Mouse (Mus musculus) frontal cortex, postnatal 10 days (tissue): ENCODE results near the gene Rnasel.

Experiments
- DNase-seq, 2 experiments: peaks; one replicate each; pipeline ENCODE4 v3.0.0; 2022; ENCODE audit warnings: low spot score in 2 of 2, mixed read lengths in 1 of 2

Rnasel gene

DNA sequence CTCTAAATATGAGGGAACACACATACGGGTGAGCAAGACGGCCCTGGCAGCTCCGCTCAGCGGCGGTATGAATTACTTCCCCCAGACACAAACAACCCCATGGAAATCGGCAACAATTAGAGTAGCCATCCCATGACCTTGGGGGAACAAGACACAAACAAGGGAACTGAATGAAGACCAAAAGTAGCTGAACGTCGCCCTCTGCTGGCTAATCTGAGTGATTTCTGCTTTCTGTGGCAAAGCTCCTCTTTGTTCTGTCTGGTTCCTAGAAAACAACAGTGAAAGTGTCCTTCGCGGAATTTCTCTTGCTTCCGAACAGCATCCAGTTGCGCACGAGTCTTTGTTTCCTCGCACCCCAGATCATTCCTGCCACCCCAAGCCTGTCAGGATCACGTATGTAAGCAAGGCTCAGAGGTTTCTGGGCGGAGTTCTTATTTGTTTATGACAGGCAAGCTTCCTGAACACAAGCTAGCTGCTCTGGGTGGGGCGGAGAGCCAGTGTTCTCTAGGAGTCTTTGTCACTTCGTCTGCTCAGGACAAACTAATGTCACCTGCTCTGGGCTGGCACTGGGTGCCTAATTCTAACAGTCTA lies at the start of gene Rnasel:
Rnasel (plus strand) TSS at position 216 of the 591 bp plus-strand sequence.
- DNase-seq, result peak in 1 of 2 experiments; percentile 60

DNA sequence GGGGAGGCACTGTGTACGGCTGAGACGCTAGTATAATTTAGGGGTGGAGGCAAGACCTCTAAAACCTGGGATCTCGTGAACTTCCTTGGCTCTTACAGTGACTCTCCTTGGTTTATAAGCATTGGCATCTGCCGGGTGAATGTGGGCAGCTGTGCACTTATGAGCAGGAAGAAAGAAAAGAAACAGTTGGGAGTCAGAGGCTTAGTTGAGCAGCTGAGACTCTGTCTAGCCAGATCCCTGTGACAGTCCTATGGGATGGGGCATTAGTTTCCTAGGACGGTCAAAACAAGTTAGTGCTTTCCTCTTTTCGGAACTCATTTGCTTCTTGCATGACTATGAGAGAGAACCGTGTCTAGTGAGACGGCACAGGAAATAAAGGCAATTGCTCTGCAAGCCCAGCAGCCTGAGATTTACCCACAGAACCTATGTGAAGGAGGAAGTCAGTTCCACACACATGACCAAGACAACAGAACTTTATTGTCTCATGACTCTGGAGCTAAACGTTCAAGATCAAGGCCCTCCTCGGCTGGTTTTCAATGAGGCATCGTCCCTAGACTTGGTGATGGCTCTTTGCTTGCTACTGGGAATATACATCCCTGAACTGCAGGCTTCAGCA lies 48.7 kb upstream of the Rnasel start:
- DNase-seq, result no peak

GRCm38 (mm10) chr1:153701461-153701860 lies 47.8 kb upstream of the Rnasel start:
- no peak for DNase-seq

DNA sequence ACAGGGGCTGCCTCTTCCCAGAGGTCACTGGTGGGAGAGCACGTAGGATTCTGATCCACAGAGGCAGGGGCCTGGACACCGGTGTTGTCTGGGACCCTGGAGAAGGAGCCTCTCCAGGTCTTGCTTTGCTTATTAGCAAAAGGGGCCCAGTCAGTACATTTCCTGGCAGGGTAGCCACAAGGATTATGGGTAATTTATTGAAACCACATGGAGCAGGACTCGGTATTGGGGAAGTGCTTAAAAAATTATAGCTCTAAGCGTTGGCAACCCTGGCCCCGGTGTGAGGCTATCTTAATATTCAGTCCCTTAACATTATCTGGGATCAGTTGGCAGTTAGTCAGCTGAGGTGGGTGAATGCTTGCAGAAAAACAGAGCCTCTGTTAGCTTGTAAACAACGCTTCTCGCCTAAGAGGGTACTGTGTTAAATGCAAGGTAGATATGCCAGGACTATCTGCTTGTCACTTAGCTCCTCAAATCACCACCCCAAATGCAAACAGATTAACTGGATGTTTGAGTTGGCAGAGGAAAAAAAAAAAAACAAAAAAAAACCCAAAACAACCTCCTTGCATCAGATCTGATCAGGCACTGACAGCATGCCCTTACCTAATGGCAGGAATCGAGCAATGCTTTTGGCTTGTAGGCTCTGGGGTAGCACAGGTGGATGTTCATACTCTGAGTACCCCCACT lies 46.9 kb upstream of the Rnasel start:
- DNase-seq, result no peak

DNA sequence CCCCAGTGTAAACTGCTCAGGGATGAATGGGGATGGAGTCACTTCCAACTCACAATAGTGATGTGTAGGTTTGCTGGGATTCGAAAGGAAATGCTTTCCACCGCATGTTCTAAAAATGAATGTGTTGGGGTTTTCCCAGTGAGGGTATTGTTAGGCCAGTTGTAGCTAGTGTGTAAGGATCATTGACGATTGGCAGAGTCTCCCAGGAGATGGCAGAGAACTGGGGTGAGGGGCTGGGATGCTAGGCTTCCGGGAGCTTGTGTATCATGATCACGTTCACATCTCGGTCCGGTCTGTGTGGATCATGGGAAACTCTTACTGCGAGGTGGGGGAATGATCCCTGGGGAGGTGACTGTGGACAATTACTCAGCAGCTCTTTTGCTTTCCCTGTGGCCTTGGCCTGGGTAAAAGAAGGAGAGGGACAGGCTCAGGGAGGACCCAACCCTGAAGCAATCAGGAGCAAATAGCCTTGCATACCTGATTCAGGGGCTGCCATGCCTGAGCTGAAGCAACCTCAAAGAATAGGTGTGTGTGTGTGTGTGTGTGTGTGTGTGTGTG lies 46.3 kb upstream of the Rnasel start:
- no peak for DNase-seq

DNA sequence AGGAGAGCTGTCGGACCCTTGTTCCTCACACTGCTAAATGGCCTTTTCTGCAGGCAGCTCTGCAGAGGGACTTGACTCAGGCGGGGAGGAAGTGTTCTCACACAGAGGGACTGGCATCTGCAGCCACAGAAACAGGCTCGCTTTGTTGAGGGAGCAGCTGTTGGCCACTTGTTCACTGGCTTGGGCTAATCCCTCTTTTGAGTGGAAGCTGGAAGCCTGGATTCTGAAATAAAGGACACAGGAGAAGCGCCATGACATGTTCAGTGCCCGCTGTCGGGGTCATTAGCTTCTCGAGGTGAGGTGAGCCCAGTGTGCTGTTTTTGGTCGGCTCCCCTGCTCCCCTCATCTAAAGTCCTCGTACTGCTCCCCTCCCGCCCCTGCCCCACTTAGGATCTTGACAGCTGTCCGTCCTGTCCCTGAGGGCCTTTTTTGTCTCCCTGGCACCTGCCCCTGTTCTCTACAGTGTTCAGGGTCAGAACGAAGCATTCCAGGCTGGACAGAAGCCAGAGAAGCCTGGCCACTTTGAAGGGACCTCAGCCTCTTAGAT lies 45.7 kb upstream of the Rnasel start:
- DNase-seq, result peak; percentile 39 to 51

DNA sequence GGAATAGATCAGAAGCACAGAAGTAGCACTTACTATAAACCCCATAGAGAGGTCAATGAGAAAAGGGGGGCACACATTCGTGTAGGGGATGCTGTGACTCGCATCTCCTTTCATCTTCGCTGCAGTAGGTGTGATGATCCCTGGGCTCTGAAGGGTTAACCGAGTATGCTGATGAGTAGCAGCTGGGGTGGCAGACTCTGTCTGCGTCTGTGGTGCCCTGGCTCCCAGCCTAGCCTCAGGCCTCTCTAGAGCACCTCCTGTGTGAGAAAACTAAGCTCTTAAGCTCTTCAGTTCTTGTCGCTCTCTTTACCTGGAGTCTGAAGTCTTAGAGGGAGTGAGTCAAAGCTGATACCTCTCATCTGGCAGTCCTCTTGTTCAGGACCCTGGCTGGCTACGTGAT lies 45.1 kb upstream of the Rnasel start:
- no peak for DNase-seq

DNA sequence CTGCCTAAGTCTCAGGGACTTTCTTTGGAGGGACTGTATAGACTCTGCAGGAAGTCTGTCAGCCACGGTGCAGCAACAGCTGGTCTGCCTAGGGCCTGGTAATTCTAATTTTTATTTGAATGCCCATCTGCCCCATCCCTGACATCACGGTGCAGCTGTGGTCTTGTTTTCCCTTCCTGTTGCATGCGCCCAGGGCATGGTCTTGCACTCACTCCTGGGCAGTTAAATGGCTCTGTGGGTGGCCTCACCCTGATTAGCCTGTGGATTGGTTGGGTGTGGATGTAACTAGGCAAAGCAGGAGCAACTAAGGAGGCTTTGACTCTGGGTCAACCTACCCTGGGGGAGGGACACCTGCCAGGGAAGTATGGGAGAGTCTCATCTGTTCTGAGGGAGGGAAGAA lies 44.2 kb upstream of the Rnasel start:
- DNase-seq, result no peak

DNA sequence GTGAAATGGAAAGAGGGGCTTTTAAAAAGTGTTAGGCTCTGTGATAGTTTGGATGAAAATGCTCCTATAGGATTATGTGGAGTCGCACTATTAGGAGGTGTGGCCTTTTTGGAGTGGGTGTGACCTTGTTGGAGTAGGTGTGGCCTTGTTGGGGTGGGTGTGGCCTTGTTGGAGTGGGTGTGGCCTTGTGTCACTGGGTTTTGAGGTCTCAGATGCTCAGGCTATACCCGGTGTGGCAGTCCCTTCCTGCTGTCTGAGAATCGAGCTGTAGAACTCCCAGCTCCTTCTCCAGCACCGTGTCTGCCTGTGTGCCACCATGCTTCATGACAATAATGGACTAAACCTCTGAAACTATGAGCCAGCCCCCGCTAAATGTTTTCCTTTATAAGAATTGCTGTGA lies 40.6 kb upstream of the Rnasel start:
- DNase-seq, result no peak

- no peak for DNase-seq
Measured at GRCm38 (mm10) chr1:153709451-153709850, 39.8 kb upstream of the Rnasel start.

DNA sequence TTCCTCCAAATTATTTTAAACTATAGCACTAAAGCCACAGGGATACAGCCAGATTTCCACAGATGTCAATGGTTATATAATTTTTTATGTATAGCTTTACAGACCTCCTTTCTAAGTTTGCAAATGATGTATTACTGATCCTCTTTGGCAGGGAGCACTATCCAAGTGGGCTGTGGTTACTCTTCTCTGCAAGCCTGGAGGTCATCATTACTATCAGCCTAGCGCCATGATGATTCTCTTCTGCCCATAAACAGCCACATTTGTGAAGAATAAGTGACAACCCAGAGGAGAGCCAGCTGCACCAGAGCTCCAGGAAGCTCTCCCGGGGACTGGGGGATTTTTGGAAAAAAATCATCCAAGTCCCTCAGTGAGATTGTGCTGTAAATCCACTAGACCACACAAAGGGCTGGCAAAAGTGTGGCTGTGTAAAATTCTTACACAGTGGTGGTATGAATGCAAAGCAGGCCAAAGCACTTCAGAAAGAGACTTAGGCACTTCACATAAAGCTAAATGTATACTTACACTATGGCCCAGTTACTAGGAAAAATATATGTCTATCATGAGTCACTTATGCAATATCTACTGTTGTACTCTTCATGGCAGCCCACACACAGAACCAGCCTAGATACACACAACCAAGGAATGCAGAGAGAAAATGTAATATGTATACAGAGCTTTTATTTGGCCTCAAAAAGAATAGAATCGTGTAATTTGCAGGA lies 37.5 kb upstream of the Rnasel start:
- no peak for DNase-seq

DNA sequence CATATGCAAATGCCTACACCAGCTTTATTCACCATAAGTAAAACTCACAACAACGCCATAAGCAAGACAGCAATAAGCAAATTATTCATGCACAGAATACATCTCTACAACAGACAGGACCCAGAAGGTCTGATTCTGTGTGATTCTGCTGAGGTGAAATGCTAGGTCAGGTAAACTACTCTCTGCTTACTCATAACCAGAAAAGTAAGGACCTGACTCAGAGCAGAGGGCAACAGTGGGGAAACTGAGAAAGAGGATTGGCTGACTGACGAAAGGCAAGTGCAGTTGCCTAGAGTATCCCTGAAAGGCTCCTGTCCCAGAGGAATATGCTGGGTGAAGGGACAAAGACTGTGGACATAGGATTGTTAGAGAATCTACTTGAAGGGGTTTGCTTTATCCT lies 36.6 kb upstream of the Rnasel start:
- no peak for DNase-seq

- no peak for DNase-seq
Measured at GRCm38 (mm10) chr1:153717990-153718389, 31.2 kb upstream of the Rnasel start.

DNA sequence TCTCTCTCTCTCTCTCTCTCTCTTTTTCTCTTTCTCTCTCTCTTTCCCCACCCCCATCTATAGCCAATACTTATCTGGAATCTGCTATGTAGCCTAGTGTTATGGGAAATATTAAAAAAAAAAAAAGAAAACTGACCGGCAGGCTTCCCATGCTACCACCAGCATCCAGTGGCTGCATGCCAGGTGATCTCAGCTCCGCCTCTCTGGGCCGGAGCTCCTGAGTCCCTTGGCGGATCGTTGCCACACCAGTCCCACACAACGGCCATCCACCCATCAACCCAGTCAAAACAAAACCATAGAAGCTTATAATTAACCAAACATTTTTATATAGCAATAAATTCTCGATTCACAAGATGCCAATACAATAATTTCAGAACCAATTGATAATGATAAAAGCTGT lies 28.3 kb upstream of the Rnasel start:
- no peak for DNase-seq

DNA sequence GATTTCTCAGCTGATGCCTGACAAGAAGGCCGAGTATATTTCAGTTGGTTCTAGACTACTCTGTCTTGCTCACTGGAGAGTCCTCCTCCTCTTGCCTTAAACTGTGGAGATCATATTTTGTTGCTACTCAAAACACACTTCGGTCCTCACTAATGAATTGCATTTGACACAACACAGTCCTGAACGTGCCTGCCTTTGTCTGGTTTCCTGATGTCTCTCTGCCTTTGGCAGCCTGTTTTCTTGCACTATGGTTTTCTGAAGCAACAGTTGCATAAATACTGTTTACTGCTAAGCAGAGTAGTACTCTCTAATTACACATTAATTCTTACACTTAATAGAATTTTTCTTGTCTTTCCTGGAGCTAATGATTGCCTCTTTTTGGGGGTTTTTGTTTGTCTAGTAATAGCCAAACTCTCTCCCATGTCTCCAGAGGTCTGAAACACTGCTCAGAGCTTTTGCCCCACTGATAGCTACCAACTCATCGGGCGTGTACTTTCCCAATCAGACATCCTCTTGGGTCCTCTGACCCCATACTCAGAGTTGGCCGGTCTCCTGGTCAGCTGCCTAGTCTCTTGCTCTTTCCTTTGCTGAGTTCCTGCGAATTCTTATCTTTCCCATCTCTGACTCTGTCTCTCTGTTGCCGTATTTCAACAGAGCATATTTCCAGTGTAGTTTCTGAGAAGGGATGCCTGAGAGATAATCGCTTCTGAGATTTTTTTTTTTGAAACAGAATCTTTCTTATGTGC lies 27.5 kb upstream of the Rnasel start:
- DNase-seq, result no peak

DNA sequence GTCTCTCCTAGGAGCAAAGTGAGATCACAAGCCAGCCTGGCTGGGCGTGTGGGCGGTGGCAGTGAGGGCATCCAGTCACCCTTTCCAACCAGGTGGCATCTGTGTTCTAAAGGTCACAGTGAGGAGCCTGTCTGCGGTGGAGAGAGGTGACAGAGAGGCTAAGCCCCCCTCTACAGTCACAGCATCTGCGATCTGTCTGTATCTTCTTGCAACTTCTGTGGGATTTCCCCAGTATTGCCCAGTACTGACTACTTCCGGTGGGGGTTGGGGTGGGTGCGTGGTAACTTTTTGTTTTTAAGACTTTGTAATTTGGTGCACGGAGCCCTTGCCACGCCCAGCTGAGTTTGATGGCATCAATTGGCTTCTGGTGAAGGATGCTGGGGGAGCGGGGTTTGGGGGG lies 25.8 kb upstream of the Rnasel start:
- no peak for DNase-seq

DNA sequence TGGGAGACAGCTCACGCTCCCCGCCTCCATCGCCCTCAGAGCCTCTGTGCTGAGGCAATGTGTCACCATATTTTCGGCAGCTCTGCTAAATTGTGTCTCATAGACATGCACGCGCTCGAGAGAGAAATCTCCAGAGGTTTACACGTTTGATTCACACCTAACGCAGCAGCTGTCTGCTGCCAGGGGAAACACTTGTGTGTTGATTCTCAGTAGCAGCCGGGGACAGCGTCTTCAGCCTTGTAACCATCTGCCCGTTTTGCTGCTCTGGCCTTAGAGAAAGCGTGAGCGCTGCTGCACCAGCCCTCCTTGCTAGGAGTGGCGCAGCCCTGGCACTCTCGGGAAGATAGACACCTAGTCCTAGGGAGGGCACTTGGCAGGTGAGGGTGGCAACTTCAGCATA lies 22.6 kb upstream of the Rnasel start:
- no peak for DNase-seq

- no peak for DNase-seq
Measured at GRCm38 (mm10) chr1:153729806-153730205, 19.4 kb upstream of the Rnasel start.

DNA sequence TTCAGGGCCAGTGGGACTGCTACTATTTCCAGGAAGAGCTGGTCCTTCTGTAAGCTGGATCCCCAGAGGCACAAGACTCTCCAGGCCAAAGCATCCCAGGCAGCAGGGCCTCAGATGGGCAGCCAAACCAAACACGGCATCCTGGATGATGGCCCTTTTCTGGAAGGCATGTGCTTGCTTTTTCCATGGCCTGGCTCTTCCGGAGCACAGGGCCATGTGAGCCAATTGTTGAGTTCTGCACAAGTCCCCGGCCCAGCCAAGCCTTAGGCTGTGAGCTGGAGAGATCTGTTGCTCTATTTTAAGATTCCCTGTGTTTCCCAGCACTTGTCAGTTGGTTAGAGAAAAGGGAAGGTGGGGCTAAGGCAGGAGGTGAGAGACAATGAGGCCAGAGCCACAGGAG lies 18.6 kb upstream of the Rnasel start:
- no peak for DNase-seq

DNA sequence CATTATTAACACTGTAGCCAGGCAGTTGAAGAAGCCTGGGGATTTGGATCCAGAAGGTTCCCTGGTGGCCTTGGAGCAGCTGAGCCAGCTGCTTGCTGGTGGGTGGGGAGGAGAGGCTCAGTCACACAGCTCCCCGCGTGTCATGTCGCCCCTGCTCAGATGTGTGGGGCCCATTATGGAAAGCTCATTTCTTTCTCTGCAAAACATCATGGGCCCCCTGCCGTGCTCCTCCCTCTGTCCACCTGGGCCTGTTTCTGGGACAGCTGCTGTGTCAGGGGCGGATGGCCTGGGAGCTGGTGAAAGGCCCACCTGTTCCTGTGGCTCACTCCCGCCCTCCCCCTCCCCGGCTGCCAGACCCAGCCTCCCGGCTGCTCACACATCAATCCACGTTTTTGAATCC lies 16.0 kb upstream of the Rnasel start:
- DNase-seq, result no peak

- no peak for DNase-seq
Measured at GRCm38 (mm10) chr1:153734866-153735265, 14.4 kb upstream of the Rnasel start.
